Mouse (Mus musculus) testis, adult 2 months (tissue): Measurements from ENCODE around the gene Mum1.

ENCODE experiments used
- CTCF ChIP-seq: fragments of 200-500 bp; IDR thresholded peaks from 2 replicates; pipeline ENCODE4 v1.5.1; 2012; ENCODE audit warnings: low read depth, mild to moderate bottlenecking, inconsistent platforms, low read length, moderate library complexity; ENCODE audit not compliant: control insufficient read depth, insufficient read depth, insufficient replicate concordance
- POLR2A ChIP-seq: fragments of 200-500 bp; IDR thresholded peaks from 2 replicates; pipeline ENCODE4 v1.6.1; 2012; ENCODE audit warnings: low read depth, mild to moderate bottlenecking, inconsistent platforms, low read length, moderate library complexity; ENCODE audit not compliant: control insufficient read depth

- TF ChIP-seq POLR2A (no peak), CTCF (no peak)
Observed at GRCm38 (mm10) chr10:80262776-80263365, 36.6 kb downstream of the Mum1 start.
